Mouse (Mus musculus): ENCODE results near the gene 9930021J03Rik. TPM values are rescaled to one million over a fixed set of nuclear protein-coding genes. Genes with fewer than 3 reads are reported as not detected.

The 9930021J03Rik gene
- total RNA-seq (2022): 10 to 100 TPM; 10.3 to 15.2 (median 12.9) TPM

GRCm38 (mm10) chr19:29805917-29806785 is at the start of gene 9930021J03Rik:
Gene 9930021J03Rik (minus strand): TSS chr19:29805989.
- DNase-seq (ENCODE audit: low spot score): peak; percentile 98

- no peak for DNase-seq (ENCODE audit: low spot score)
Measured at GRCm38 (mm10) chr19:29853711-29854110, 47.9 kb upstream of the 9930021J03Rik start.

- no peak for DNase-seq (ENCODE audit: low spot score)
Measured at GRCm38 (mm10) chr19:29851036-29851690, 45.4 kb upstream of the 9930021J03Rik start.

GRCm38 (mm10) chr19:29849924-29850551 is 44.2 kb upstream of the 9930021J03Rik start:
- no peak for DNase-seq (ENCODE audit: low spot score)

GRCm38 (mm10) chr19:29844036-29844661 is 38.4 kb upstream of the 9930021J03Rik start:
- no peak for DNase-seq (ENCODE audit: low spot score)

GRCm38 (mm10) chr19:29843641-29844035 is 37.8 kb upstream of the 9930021J03Rik start:
- no peak for DNase-seq (ENCODE audit: low spot score)

GRCm38 (mm10) chr19:29842973-29843372 is 37.2 kb upstream of the 9930021J03Rik start:
- DNase-seq (ENCODE audit: low spot score): no peak

GRCm38 (mm10) chr19:29840642-29841041 is 34.9 kb upstream of the 9930021J03Rik start:
- DNase-seq (ENCODE audit: low spot score): peak; percentile 36

- peak; percentile 9 for DNase-seq (ENCODE audit: low spot score)
Measured at GRCm38 (mm10) chr19:29838636-29839135, 32.9 kb upstream of the 9930021J03Rik start.

GRCm38 (mm10) chr19:29838171-29838570 is 32.4 kb upstream of the 9930021J03Rik start:
- no peak for DNase-seq (ENCODE audit: low spot score)

GRCm38 (mm10) chr19:29835364-29836034 is 29.7 kb upstream of the 9930021J03Rik start:
- no peak for DNase-seq (ENCODE audit: low spot score)

- no peak for DNase-seq (ENCODE audit: low spot score)
Measured at GRCm38 (mm10) chr19:29830911-29831310, 25.1 kb upstream of the 9930021J03Rik start.

GRCm38 (mm10) chr19:29828558-29828957 is 22.8 kb upstream of the 9930021J03Rik start:
- no peak for DNase-seq (ENCODE audit: low spot score)

- no peak for DNase-seq (ENCODE audit: low spot score)
Measured at GRCm38 (mm10) chr19:29826686-29827085, 20.9 kb upstream of the 9930021J03Rik start.

- DNase-seq (ENCODE audit: low spot score): no peak
Measured at GRCm38 (mm10) chr19:29825003-29825402, 19.2 kb upstream of the 9930021J03Rik start.

- DNase-seq (ENCODE audit: low spot score): peak; percentile 45
Measured at GRCm38 (mm10) chr19:29824034-29824700, 18.4 kb upstream of the 9930021J03Rik start.

GRCm38 (mm10) chr19:29823456-29824010 is 17.7 kb upstream of the 9930021J03Rik start:
- DNase-seq (ENCODE audit: low spot score): no peak

GRCm38 (mm10) chr19:29820966-29821365 is 15.2 kb upstream of the 9930021J03Rik start:
- peak; percentile 49 for DNase-seq (ENCODE audit: low spot score)

GRCm38 (mm10) chr19:29812581-29813460 is 7.0 kb upstream of the 9930021J03Rik start, which contains the start of gene Ranbp6:
Gene Ranbp6 (minus strand): TSS chr19:29812974.
- DNase-seq (ENCODE audit: low spot score): peak; percentile 88
